Mouse (Mus musculus): ENCODE measurements around the gene Stard7.

DNA sequence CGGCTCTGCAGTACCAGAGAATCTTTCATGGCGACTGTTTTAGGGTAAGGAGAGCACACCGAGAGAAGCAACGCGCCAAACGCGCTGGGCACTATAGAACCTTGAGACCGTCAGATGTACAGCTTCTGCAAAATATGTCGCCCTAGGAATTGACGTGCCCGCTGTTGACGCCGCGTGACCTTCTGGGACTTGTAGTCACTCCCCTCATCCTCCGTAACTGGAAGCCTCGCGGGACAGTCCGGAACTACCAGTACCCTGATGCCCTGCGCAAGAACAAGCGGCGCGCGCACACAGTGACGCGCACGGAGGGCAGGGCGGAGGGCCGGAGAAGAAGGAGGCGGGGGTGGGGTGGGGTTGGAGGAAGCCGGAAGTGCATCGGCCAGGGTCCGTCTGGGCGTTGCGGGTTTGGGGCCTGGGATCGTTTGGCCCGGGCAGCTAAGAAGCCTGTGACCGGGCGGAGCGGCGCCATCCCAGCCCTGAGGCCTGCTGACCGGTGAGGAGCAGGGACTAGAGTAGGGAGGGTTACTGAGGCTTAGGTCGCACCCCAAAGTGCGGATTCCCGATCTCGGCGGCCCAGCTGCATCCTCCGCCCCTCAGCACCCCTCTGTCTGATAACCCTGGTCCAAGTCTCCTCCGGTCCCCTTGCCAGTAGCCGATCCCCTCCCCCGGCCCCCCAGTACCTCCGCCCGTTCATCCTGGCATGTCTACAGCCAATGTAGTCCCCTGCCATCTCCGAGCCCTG is 22.3 kb upstream of the Stard7 start, which contains the start of the genes Ciao1 and Tmem127:
- TF ChIP-seq CTCF (IDR thresholded peaks at IDR 0.05; ENCODE audit: low read depth) (no peak), EP300 (IDR thresholded peaks at IDR 0.05; ENCODE audit: low read depth) (no peak)

Measured in heart, postnatal 0 days (tissue).